Comparison of ENCODE assay signal across 24 mouse cellular contexts in genomic region chr13:115187356-115187755, GRCm38 (mm10).
DNase-seq lines count a peak whose midpoint lies in the region; ATAC-seq and TF ChIP-seq lines count a peak whose summit lies in the region.
"Had no signal": no experiment of that assay in that cellular context is flagged by ENCODE, and none has a peak within 500 bp of the region (broad histone marks: within the 10 kb centered on the region; RNA-seq: fewer than 3 reads in every experiment).

No protein-coding gene starts in this region.

- 0 out of 2 replicates have a peak, but pooled peaks have one; percentile 30 for ATAC-seq in granulocyte monocyte progenitor cell, adult 5-6 weeks (replicated peaks; ENCODE audit: poor library complexity, severe bottlenecking)
- no peak for ATAC-seq in heart, postnatal 0 days (ENCODE audit: insufficient read depth, low read depth)
- ATAC-seq in megakaryocyte progenitor cell, adult 5-6 weeks (replicated peaks; ENCODE audit: poor library complexity): no peak
- ATAC-seq: activated CD4-positive, CD25-positive, alpha-beta regulatory T cell, adult 4 months; inflammation-experienced regulatory T-cells, adult 6 months; liver, postnatal 0 days; lung, postnatal 0 days had no signal

- no peaks in the 10 kb centered on the region for H3K27me3 ChIP-seq in heart, postnatal 0 days (ENCODE audit: control insufficient read depth, insufficient read depth, low read length)
- H3K27me3 ChIP-seq: embryonic facial prominence, embryonic 12.5 days; limb, embryonic 12.5 days; neural tube, embryonic 15.5 days; stomach, embryonic 15.5 days had no signal

- H3K9me3 ChIP-seq in heart, postnatal 0 days (replicated peaks; ENCODE audit: control insufficient read depth, low read length): no peaks in the 10 kb centered on the region
- H3K9me3 ChIP-seq: embryonic facial prominence, embryonic 12.5 days; limb, embryonic 12.5 days; neural tube, embryonic 15.5 days; stomach, embryonic 15.5 days had no signal

- H3K4me2 ChIP-seq in heart, postnatal 0 days (ENCODE audit: low read depth, low read length): no peak overlapping the region
- H3K4me2 ChIP-seq: embryonic facial prominence, embryonic 12.5 days; hindbrain, embryonic 14.5 days; limb, embryonic 12.5 days; liver, embryonic 11.5 days; midbrain, embryonic 11.5 days; neural tube, embryonic 15.5 days; stomach, embryonic 15.5 days had no signal

- no peak for TF ChIP-seq EP300 in heart, postnatal 0 days (IDR thresholded peaks at IDR 0.05; ENCODE audit: low read depth)

- H3K4me1 ChIP-seq in heart, postnatal 0 days (ENCODE audit: control insufficient read depth, insufficient read depth): peaks cover 11% of the 10 kb centered on the region
- H3K4me1 ChIP-seq: embryonic facial prominence, embryonic 12.5 days; limb, embryonic 12.5 days; neural tube, embryonic 15.5 days; stomach, embryonic 15.5 days had no signal

- H3K4me3 ChIP-seq in heart, postnatal 0 days (ENCODE audit: low read depth, low read length): no peak overlapping the region
- H3K4me3 ChIP-seq: embryonic facial prominence, embryonic 12.5 days; limb, embryonic 12.5 days; neural tube, embryonic 15.5 days; stomach, embryonic 15.5 days had no signal

- DNase-seq in adrenal gland, postnatal 10 days: peak; percentile 10
- no peak for DNase-seq in adrenal gland, adult 8-10 months
- peak; percentile 90 for DNase-seq in heart, adult 11 months
- no peak for DNase-seq in heart, postnatal 10 days
- DNase-seq in heart, postnatal 0 days (ENCODE audit: low spot score): no peak
- DNase-seq: cerebellum, adult 2 months; kidney, adult 18-20 months; liver, postnatal 0 days; right cerebral cortex, adult 18-20 months; thymus, adult 18-20 months; thymus, postnatal 36 days had no signal

- 72% methylated on average over 3 of the region's 3 CpGs for WGBS in heart, postnatal 0 days

- peak overlapping the region; percentile 11; the same call in 1 of the 2 replicates for H3K27ac ChIP-seq in heart, postnatal 0 days (ENCODE audit: low read depth)
- H3K27ac ChIP-seq: embryonic facial prominence, embryonic 12.5 days; hindbrain, embryonic 14.5 days; kidney, postnatal 0 days; limb, embryonic 12.5 days; neural tube, embryonic 15.5 days; stomach, embryonic 15.5 days had no signal

- H3K36me3 ChIP-seq in heart, postnatal 0 days (replicated peaks; ENCODE audit: control insufficient read depth, insufficient read depth, low read length): no peaks in the 10 kb centered on the region
- H3K36me3 ChIP-seq: embryonic facial prominence, embryonic 12.5 days; limb, embryonic 12.5 days; neural tube, embryonic 15.5 days; stomach, embryonic 15.5 days had no signal

- TF ChIP-seq CTCF in heart, postnatal 0 days (IDR thresholded peaks at IDR 0.05; ENCODE audit: low read depth): no peak

- intact Hi-C loops in heart, postnatal 10 days (cut with DNase I): loop anchor here (5.0 kb wide), 1 partner anchor 35 kb away; no protein-coding TSS in a partner anchor

- H3K9ac ChIP-seq in heart, postnatal 0 days (replicated peaks; ENCODE audit: low read depth, low read length): no peak overlapping the region
- H3K9ac ChIP-seq: embryonic facial prominence, embryonic 12.5 days; hindbrain, embryonic 14.5 days; limb, embryonic 12.5 days; liver, postnatal 0 days; neural tube, embryonic 15.5 days; stomach, embryonic 15.5 days had no signal

Comparison
In these comparisons a context has a peak if more than half of its experiments do, and no peak if none do; other contexts are left out.
1. DNase-seq: peak in adrenal gland, postnatal 10 days (single experiment) and heart, adult 11 months (single experiment); none in adrenal gland, adult 8-10 months (single experiment), heart, postnatal 10 days (0 of 2) and heart, postnatal 0 days (single experiment).